Mouse (Mus musculus): Measurements from ENCODE around the gene AW551984.

The AW551984 gene

DNA sequence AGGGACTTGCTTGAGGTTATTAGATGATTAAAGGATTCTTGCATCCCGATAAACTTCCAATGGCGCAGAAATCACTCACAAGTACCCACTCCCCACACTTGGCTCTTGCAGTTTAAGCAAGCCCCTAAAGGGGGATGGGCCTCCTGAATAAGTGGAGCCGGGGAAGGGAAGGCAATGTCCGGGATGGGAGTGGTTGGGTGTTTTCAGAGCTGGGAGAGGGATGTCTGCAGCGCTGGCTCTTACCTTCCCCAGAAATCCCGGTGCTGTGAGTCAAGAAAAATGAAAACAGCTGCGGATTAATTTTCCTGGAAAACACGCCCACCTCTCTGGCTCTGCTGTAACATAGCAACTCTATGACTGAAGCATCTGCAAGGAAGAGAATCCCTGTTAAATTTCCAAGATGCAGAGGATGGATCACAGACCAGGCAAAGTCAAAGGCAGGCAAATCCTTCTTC is at the start of gene AW551984:
Gene AW551984, minus strand, starts transcription at position 405 of the 455 bp plus-strand sequence.
- no peak for DNase-seq (ENCODE audit: low spot score in 2 of 2)

DNA sequence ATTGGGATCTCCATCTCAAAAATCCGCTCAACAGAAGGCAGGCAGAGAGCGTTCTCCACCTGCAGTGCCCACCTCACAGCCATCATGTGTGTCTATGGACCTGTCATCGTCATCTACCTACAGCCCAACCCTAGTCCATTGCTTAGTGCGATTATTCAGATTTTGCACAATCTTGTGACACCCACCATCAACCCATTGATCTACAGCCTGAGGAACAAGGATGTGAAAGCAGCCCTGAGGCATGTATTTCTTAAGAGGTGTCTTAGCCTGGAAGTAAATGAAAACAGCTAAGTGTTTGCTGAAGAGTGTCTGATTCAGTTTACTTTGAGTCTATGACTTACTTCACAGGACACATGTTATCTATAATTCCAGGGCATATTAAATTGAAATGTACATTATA is 43.2 kb upstream of the AW551984 start:
- no peak for DNase-seq (ENCODE audit: low spot score in 2 of 2)

DNA sequence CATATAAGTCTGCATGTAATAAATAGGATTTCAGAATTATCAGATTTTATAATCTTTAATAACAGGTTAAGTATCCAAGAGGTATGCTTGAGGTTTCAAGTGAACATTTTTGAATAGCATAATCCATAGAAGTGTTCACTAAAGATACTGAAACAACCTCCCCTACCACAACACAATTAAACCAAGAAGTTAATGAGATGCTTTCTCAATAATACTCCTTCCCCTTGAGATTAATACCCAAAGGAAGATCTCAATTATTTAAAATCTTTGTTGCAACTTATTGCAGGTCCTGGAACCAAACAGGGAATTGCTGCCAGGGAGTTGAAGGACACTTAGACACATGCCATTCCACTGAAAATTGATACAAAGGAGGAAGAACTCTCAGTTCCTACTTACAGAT is 40.6 kb upstream of the AW551984 start, which contains the start of gene Olfr961:
Gene Olfr961, plus strand, starts transcription at position 301 of the 400 bp plus-strand sequence.
- DNase-seq (ENCODE audit: low spot score in 2 of 2), result no peak

DNA sequence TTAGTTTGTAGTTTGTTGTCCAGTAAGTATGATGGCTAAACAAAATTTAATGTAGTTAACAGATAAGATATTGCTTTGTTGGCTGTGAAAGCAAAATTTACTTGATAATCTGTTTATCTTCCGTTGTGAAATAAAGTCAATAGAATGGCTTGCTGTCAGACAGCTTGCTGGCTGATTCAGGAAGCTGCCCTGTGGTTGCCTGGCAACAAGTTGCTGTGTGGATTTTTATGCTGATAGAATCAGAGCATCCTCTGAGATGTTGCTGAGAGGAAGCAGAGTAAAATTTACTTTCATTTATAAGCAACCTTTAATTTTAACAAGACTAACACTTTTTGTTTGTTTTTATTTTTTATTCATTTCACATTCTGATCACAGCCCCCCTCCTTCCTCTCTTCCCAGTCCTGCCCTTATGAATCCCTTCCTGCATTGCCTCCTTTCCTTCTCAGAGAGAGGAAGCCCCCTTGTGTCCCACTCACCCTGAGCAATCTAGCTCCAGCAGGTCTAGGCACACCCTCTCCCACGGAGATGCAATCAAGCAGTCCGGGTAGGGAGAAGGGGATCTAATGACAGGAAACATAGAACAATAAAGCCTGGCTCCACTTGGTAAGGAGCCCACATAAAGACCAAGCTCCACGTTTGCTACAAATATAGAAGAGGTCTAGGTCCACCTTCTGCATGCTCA is 29.9 kb upstream of the AW551984 start:
- DNase-seq (ENCODE audit: low spot score in 2 of 2), result no peak

DNA sequence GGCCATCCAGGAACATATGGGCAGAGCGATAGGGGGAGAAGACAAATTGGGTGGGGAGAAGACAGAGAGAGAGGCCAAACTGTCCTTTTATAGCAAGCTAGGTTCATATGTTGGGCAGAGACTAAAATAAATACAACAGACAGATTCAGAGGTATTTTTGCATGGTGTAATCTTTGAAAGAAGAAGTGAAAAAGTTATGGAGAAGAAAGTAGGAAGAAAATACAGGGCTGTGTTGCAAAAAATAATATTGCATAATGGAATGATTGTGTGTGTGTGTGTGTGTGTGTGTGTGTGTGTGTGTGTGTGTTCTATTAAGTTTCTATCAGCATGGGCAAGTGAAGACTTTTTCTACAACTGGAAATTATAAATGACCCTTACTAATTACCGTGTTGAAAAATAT is 24.9 kb upstream of the AW551984 start:
- DNase-seq (ENCODE audit: low spot score in 2 of 2), result no peak

DNA sequence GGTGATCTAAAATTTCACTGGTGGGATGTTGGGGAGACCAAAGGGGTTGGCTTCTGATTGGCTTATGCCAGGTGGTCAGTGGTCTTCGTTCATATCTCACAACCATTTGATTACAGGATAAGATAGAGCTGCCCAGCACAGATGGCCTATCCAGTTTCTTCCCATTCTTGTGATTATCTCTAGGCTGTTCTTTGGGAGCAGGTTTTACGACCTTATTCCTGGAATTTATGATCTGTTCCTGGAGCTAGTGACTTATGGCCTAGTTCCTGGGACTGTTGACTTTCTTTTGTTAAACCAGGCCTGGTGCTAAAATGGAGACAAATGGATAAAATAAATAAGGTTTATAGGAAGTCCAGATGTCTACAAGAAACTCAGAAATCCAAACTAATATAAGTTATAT is 20.5 kb upstream of the AW551984 start:
- no peak for DNase-seq (ENCODE audit: low spot score in 2 of 2)

DNA sequence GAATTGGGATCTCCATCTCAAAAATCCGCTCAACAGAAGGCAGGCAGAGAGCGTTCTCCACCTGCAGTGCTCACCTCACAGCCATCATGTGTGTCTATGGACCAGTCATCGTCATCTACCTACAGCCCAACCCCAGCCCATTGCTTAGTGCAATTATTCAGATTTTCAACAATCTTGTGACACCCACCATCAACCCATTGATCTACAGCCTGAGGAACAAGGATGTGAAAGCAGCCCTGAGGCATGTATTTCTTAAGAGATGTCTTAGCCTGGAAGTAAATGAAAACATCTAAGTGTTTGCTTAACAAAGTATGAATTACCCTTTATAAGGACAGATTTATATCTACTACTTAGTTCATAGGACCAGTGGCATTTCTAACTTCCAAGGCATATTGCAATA is 19.6 kb upstream of the AW551984 start:
- no peak for DNase-seq (ENCODE audit: low spot score in 2 of 2)

DNA sequence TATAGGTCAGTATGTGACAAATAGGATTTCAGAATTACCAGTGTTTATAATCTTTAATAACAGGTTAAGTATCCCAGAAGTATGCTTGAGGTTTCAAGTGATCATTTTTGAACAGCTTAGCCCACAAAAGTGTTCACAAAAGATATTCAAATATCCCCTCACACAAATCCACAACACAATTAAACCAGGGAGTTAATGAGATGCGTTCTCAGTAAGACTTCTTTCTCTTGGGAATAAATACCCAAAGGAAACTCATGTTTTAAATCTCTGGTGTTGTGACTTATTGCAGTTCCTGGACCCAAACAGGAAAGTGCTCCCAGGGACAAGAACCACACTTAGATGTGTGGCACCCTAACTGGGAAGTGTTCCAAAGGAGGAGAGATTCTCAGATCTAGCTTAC is 16.9 kb upstream of the AW551984 start, which contains the start of gene Olfr960:
Gene Olfr960, plus strand, starts transcription at position 301 of the 400 bp plus-strand sequence.
- no peak for DNase-seq (ENCODE audit: low spot score in 2 of 2)

DNA sequence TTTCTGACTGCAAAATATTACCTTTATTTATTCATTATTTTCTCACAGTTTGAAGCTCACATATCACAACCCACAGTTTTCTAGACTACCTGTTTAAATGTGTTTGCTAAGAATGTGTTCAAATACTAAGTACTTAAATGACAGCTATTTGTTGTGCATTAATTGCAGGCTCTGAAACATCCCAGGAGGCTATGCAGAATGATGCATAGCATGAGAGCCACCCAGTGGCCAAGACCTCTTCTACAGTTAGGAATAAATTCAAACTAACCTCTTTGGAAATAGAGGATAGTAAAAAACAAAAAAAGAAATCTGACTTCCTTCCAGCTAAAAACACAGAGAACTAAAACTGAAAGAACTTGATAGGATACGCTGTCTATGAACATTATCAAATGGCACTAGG is 7.8 kb upstream of the AW551984 start:
- DNase-seq (ENCODE audit: low spot score in 2 of 2), result no peak

DNA sequence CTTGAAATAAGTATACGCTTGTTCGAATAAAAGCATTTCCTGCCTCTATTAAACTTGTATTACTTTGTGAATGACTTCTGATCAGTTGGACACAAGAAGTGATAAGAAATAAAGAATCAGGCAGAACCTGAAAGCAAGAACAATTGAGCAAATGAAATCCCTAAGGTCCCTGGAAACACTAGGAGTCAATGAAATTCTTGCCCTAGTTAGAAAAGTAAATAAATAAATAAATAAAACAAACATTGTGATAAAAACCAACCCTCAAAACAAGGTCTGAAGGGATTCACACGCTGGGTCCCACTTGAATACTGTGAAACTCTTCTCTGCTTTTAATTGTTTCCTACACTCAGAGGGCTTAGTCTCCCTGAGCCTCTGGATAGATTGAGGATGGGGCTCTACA is 6.2 kb upstream of the AW551984 start, which contains the start of gene Olfr148:
Gene Olfr148, plus strand, starts transcription at position 301 of the 400 bp plus-strand sequence.
- no peak for DNase-seq (ENCODE audit: low spot score in 2 of 2)

DNA sequence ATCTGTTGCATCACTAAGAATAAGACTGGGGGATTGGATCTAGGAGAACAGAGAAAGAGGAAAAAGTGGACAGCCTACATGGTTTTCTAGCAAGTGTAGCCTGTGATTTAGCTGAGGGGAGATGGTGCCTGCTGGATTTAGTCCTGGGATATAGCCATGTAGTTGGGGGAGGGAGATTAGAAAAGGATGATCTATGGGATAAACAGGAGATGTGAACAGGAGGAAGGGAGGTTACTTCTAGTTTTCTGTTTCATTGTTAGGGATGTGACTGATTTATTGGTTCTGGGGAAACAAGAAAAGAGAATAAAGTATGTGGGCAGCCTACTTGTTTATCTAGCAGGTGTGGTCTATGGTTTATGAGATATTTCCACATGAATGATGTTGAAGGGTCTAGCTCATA is 4.3 kb upstream of the AW551984 start:
- no peak for DNase-seq (ENCODE audit: low spot score in 2 of 2)

DNA sequence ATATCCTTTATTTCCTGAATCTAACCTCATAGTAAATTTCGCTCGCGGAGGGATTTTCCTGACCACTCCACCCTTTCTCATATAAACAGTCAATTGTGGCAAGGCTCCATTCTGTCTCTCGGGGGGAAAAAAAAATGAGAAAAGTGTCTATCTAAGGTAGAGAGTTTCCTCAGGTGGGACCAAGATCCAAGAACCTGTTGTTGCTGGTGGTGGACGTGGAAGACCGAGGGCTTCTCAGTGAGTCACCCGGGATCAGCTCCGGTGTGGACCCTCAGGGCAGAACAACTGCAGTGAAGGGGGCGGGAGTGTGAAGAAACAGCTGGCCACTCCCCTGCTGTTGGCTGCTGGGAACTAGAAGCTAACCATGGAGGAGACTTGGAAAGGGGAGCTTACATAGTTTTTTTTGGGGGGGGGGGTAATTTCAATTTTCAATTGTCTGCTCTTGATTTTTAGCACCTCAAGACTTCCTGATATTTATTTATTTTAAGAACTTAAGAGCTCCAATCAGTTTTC is 814 bp downstream of the AW551984 start:
- DNase-seq (ENCODE audit: low spot score in 2 of 2), result no peak

DNA sequence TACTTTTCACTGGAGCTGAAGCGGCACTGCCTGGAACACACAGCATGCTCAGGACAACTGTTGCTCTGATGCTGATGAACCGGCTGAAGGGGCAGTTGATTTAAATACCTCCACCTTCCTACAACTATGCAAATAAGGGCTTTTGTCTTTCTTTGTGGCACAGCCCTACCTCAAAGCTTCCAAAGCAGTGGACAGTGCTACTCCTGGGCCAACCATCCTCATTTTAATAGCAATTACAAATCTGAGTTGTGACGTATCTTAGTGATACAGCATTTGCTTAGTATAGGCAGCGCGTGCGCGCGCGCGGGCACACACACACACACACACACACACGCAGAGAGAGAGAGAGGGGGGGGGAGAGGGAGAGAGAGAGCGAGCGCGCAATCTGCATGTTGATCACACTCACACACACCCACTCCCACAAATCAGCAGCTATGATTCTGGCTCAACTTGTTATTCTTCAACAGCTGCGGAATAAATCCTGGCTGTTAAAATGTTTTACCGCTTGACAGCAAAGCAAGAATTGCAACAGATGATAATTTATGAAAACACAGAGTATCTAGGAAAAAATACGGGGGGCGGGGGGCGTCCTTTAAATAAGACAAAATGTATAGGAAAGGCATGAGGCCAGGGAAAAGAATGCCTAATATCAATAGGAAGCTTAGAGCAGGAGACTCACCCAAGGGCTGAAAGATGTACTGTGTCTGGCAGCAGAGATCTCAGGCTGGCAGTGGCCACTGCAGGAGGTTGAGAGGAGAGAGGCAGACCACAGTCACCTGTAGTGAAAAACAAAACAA is 1.5 kb downstream of the AW551984 start:
- no peak for DNase-seq (ENCODE audit: low spot score in 2 of 2)

DNA sequence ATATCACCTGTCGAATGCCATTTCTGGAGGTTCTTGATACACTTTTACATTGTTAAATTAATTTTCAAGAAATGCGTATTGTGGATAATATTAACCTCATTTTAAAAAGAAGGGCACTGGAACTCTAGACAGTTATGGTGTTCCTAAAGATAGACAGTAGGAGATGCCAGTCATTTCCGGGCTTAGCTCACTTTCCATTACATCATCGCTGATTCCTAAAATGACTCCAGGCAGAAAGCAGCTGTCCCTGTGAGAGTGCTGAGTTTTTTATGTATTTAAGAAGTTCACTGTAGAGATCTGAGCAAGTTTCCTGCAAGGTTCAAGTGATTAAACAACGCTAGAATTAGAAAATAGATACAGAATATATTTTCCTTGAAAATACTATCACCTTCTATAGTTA is 27.2 kb downstream of the AW551984 start:
- no peak for DNase-seq (ENCODE audit: low spot score in 2 of 2)

DNA sequence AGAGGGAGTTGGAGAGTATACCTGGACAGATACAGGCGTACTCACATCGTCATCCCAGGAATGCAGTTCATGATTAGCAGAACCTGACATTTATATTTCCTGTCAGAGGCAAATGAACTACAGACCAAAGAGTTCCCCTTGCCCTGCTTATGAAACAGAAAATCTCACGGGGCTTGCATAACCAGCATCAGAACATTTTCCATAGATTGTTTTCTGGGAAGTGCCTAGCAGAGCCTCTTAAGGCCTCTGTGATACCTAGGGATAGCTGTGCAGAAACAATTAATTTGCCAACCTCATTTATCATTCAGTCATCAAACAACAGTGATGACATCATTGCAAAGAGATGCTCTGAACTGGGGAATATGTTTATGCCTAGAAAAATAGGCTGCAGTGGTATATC is 28.7 kb downstream of the AW551984 start, which contains the start of gene Olfr959:
Gene Olfr959, minus strand, starts transcription at position 101 of the 400 bp plus-strand sequence.
- no peak for DNase-seq (ENCODE audit: low spot score in 2 of 2)

DNA sequence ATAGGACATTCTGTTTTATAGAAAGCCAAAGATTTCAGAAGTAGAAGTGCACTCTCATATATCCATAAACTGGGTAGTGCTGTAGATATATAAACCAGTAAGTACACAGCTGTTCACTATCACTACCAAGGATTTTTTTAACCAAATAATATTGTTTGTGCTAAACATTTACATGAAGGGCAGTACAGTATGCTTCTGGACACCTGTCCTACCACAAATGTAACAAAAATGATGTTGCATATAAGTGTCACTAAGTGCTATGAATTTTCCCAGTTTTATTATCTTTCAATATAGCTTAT is 45.9 kb downstream of the AW551984 start:
- DNase-seq (ENCODE audit: low spot score in 2 of 2), result no peak

DNA sequence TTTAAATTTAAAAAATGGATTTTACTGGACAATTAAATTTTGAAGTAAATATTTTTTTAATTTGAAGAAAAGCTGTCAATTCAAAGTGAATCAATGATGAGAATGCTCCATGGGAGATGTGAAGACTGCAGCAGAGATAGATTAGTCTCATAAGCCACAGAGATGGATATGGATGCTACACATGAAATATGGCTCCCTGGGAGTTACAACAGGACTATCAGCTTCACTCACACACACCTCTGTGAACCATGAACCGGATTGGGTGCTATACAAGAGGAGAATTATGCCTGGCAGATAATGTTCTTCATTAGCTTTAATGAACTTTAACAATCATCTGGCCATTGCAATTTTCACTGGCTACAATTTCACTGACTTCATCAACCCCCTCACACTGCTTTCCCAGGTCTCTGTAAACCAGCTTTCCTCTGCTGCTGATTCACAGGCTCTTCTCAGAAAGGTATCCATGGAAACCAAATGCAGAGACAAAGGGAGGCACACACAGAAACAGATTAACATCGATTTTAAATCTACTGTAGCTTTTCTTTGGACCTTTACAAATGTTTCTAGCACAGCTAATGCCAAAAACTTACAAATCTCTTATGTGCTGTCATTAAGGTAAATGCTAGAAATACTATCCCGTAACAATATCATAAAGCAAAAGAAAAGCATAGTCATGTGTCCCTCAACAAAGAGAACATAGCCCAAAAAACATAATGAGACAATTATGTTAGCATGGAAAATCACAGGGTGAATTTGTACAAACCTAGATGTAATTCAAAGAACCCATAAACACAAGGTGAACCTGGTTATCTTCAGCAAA is 46.5 kb downstream of the AW551984 start:
- DNase-seq (ENCODE audit: low spot score in 2 of 2), result no peak

DNA sequence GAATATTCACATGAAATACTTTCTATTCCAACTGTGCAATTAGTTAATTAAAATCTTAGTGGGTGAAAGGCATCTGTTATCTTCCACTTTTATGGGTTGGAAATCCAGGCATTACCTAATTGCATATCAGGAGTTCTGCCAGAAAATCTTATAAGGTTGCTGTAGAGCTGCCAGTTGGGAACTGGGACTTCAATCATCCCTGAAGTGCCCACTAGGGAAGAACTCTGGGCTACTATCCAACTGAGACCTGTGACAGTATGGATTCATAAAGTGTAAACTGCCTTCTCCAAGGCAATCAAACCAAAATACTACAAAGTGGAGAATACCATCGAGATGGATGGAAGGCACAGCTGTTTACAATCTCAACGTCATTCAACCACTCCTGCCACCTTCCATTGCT is 50.3 kb downstream of the AW551984 start, which contains the start of gene Olfr958:
Gene Olfr958, minus strand, starts transcription at position 109 of the 400 bp plus-strand sequence.
- no peak for DNase-seq (ENCODE audit: low spot score in 2 of 2)

DNA sequence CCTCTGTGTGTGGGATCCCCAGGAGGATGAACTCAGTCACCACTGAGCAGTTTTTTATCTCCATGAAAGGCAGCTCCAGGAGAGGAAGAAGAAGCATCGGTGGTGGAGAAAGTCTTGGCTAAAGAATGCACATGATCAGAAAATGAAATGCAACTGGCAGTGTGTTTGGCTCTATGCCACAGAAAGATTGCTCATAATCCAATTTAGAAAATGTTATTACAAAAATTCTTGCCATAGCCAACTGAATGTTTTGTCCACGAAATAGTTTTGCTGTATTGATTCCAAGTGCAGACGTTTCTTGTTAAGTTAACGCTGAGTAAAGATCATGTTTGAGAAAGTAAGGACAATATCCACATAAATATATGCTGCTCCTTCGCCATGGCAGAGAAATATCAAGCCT is 53.4 kb downstream of the AW551984 start:
- DNase-seq (ENCODE audit: low spot score in 2 of 2), result no peak

Data from spleen, postnatal 4 days (tissue).